Mouse (Mus musculus) erythroid progenitor cell, adult 5-6 weeks (primary cell): ENCODE results near the gene Ppp1r13b. TPM values are rescaled to one million over a fixed set of nuclear protein-coding genes. Genes with fewer than 3 reads are reported as not detected.

ENCODE experiments used
- ATAC-seq: replicated peaks from 2 replicates; pipeline ENCODE4 v1.8.0; 2016; ENCODE audit warnings: moderate number of reproducible peaks, mild to moderate bottlenecking, moderate TSS enrichment, inconsistent platforms; ENCODE audit not compliant: poor library complexity, low FRiP score, severe bottlenecking
- total RNA-seq, 2 experiments: library from RNA; stranded (forward) in 1 of 2; stranded (reverse) in 1 of 2; fragments of 150-400 nt in 1 of 2; fragments of 186-747, 209-891 nt in 1 of 2; gene quantifications; 2 replicates each; pipeline versions ENCODE4 v1.2.3 to v1.2.4; 2015 to 2017; ENCODE audit warnings: low replicate concordance in 2 of 2

The Ppp1r13b gene
- total RNA-seq, 2 experiments from 2014 or later: 6.7 to 14.7 TPM

DNA sequence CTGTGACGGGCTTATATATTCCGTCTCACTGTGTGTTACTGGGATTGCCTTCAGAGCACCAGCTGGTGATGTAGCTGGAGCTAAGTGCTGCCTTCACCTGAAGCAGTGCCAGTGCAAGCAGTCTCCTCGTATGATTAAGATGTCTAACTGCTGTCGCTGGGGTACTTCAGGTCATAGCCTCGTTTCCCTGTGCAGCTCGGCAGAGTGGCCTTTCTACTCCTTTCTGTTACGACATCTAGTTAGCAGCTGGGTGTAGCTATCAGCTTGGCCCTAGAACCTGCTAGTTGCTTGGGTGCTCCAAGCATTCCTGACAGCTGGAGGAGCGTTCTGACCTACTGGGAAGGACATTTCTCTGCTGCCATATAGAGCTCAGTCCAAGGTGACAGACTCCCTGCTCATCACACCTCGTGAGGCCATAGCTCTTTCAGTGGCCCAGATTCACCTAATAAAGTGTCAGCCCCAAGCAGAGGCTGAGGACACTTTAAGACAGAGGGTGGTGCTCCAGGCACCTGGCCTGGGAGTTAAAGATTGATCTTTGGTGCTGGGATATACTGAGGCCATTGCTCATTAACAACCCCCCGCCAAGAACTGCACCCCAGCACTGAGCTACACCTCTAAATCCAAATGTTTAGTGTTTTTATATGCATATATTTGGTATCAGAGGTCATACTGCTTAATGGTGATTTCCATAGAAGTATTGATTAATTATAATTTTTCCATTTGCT is 107.3 kb downstream of the Ppp1r13b start:
- ATAC-seq: no peak

DNA sequence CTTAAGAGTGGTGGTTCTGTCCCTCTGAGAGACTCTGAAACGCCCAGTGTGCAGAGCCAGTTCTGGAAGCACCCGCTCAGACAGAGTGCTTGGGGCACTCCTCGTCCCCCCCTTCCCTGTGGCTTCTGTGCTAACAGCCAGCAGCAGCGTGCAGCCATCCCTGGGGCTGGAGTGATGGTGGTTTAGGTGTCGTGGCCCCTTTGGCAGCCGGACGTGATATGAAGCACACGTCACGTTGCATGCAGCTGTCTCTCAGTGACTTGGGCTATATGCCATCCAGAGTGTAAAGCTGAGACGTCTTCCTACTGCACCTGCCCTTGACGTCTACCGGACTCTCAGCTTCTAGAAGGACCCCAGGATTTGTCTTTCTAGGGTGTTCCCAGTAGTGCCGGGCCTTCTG is 109.4 kb downstream of the Ppp1r13b start:
- ATAC-seq: no peak

- no peak for ATAC-seq
These were observed 110.7 kb downstream of the Ppp1r13b start for GRCm38 (mm10) chr12:111797251-111797650.

- no peak for ATAC-seq
These were observed 112.6 kb downstream of the Ppp1r13b start for GRCm38 (mm10) chr12:111795180-111795895.

GRCm38 (mm10) chr12:111794526-111795179 is 113.3 kb downstream of the Ppp1r13b start:
- no peak for ATAC-seq

DNA sequence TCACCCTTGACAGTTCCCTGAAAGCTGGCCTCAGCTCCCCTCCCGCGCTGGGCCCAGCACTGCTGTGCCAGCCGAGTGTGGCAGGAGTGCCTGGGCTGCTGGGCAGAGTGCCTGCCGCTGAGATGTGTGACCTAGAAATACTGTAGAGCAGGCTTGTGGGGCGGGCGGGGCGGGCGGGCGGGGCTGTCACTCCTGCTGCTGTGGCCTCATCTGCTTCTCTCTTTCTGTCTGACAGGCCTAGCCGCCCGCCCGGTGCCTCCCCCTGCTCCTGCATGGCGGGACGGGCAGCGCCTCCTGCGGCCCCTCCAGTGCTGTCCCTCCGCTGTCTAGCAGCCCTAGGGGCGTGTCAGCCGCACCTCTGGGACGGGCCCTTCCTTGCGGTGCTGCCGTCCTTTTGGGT is 113.8 kb downstream of the Ppp1r13b start:
- ATAC-seq: no peak

DNA sequence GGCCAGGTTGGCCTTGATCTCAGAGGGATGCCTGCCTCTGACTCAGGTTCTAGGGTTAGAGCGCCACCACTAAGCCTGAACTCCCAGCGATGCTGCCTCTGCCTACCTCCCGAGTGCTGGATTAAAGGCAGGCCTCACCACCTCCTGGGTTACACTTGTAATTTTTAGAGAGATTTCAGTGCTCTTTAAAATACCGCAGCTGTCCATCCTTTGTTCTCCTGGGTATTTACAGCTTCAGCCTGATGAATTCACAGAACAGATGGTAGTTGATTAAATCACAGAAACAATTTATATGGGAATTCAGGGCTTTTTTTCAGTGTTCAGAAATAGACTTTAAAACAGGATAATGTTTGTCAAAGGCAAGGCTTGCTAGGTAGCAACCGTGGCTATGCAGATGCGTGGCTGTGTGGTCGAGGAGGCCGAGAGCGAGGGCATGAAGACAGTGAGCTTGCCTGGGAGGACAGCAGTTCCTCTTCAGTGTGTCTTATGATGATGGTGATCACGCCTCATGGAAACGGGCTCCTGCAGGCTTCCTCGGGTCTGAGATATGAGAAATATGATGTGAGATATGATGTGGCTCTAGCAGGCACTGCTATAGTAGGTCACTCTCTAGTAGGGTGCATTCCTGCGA is 116.3 kb downstream of the Ppp1r13b start:
- ATAC-seq: no peak

GRCm38 (mm10) chr12:111790631-111791030 is 117.3 kb downstream of the Ppp1r13b start:
- no peak for ATAC-seq

DNA sequence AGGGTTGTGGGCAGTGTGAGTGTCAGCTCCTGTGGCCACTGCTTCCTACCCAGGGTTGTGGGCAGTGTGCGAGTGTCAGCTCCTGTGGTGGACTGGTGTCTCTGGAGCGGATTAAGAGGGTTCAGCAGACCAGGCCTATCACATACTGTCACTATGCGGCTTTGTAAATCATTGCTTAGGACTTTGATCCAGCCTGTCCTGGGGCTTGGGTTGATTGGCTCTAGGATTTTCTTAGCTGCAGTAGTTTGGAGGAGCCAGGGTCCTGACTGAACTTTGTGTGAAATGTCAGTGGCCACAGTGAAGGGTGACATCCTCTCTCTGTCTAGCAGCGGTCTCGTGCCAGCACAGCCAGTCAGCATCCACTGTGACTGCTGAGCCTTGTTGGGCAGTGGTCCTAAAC is 117.8 kb downstream of the Ppp1r13b start:
- ATAC-seq: no peak

GRCm38 (mm10) chr12:111787015-111787414 is 120.9 kb downstream of the Ppp1r13b start:
- no peak for ATAC-seq

DNA sequence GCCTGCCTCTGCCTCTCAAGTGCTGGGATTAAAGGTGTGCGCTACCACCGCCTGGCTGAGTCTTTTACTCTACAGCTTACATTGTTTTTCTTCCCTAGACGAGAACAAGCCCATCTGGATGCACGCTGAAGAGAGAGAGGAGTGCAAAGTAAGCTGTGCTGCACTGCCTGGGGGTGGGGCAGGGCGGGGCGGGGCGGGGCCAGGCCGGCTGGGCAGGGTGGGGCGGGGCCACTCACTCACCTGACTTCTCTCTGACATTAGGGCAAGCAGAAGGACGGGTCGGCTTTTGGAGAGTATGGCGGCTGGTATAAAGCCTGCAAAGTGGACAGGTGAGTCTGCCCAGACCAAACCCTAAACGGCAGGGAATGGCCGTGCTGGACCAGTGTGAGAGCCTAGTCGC is 122.7 kb downstream of the Ppp1r13b start:
- ATAC-seq: no peak

- ATAC-seq: no peak
These were observed 128.4 kb downstream of the Ppp1r13b start for GRCm38 (mm10) chr12:111779544-111779943.

Other genes starting within 250 kb of the Ppp1r13b start
- gene Ckb, start 235.8 kb downstream of the Ppp1r13b start, total RNA-seq (2015; ENCODE audit: low replicate concordance): 2.5 and 9.4 TPM in 2 replicates
- 5.2 and 10.0 TPM in 2 replicates for gene Ckb, start 235.8 kb downstream of the Ppp1r13b start, total RNA-seq (2017; ENCODE audit: low replicate concordance)
- gene Trmt61a, start 230.0 kb downstream of the Ppp1r13b start, total RNA-seq (2015; ENCODE audit: low replicate concordance): 1.8 and 2.1 TPM in 2 replicates
- gene Trmt61a, start 230.0 kb downstream of the Ppp1r13b start, total RNA-seq (2017; ENCODE audit: low replicate concordance): 0.39 and 2.3 TPM in 2 replicates
- 5.4 and 6.3 TPM in 2 replicates for gene Bag5, start 194.9 kb downstream of the Ppp1r13b start, total RNA-seq (2015; ENCODE audit: low replicate concordance)
- 1.2 and 8.1 TPM in 2 replicates for gene Bag5, start 194.9 kb downstream of the Ppp1r13b start, total RNA-seq (2017; ENCODE audit: low replicate concordance)
- gene Apopt1, start 194.8 kb downstream of the Ppp1r13b start, total RNA-seq (2015; ENCODE audit: low replicate concordance): 8.4 and 22.7 TPM in 2 replicates
- gene Apopt1, start 194.8 kb downstream of the Ppp1r13b start, total RNA-seq (2017; ENCODE audit: low replicate concordance): 4.8 and 11.3 TPM in 2 replicates
- 18.0 and 31.7 TPM in 2 replicates for gene Klc1, start 149.3 kb downstream of the Ppp1r13b start, total RNA-seq (2015; ENCODE audit: low replicate concordance)
- 38.2 and 63.6 TPM in 2 replicates for gene Klc1, start 149.3 kb downstream of the Ppp1r13b start, total RNA-seq (2017; ENCODE audit: low replicate concordance)
- gene Xrcc3, start 94.2 kb downstream of the Ppp1r13b start, total RNA-seq (2015; ENCODE audit: low replicate concordance): 8.0 and 12.3 TPM in 2 replicates
- 5.3 and 28.4 TPM in 2 replicates for gene Xrcc3, start 94.2 kb downstream of the Ppp1r13b start, total RNA-seq (2017; ENCODE audit: low replicate concordance)
- gene Zfyve21, start 93.9 kb downstream of the Ppp1r13b start, total RNA-seq (2015; ENCODE audit: low replicate concordance): 4.2 and 9.4 TPM in 2 replicates
- 5.6 and 8.4 TPM in 2 replicates for gene Zfyve21, start 93.9 kb downstream of the Ppp1r13b start, total RNA-seq (2017; ENCODE audit: low replicate concordance)
- 132 and 273 TPM in 2 replicates for gene Atp5mpl, start 58.9 kb upstream of the Ppp1r13b start, total RNA-seq (2015; ENCODE audit: low replicate concordance)
- gene Atp5mpl, start 58.9 kb upstream of the Ppp1r13b start, total RNA-seq (2017; ENCODE audit: low replicate concordance): 69.3 and 71.9 TPM in 2 replicates
- not detected in 2 replicates for gene Tdrd9, start 63.4 kb upstream of the Ppp1r13b start, total RNA-seq (2015; ENCODE audit: low replicate concordance)
- gene Tdrd9, start 63.4 kb upstream of the Ppp1r13b start, total RNA-seq (2017; ENCODE audit: low replicate concordance): not detected in 2 replicates
- gene Rd3l, start 73.2 kb upstream of the Ppp1r13b start, total RNA-seq (2015; ENCODE audit: low replicate concordance): not detected in 2 replicates
- gene Rd3l, start 73.2 kb upstream of the Ppp1r13b start, total RNA-seq (2017; ENCODE audit: low replicate concordance): not detected in 2 replicates
- gene Aspg, start 198.6 kb upstream of the Ppp1r13b start, total RNA-seq (2015; ENCODE audit: low replicate concordance): not detected in 2 replicates
- gene Aspg, start 198.6 kb upstream of the Ppp1r13b start, total RNA-seq (2017; ENCODE audit: low replicate concordance): not detected in 2 replicates
- not detected in 2 replicates for gene Kif26a, start 238.1 kb upstream of the Ppp1r13b start, total RNA-seq (2015; ENCODE audit: low replicate concordance)
- not detected in 2 replicates for gene Kif26a, start 238.1 kb upstream of the Ppp1r13b start, total RNA-seq (2017; ENCODE audit: low replicate concordance)